ENCODE assay signal across 8 mouse cellular contexts in the genomic region with DNA sequence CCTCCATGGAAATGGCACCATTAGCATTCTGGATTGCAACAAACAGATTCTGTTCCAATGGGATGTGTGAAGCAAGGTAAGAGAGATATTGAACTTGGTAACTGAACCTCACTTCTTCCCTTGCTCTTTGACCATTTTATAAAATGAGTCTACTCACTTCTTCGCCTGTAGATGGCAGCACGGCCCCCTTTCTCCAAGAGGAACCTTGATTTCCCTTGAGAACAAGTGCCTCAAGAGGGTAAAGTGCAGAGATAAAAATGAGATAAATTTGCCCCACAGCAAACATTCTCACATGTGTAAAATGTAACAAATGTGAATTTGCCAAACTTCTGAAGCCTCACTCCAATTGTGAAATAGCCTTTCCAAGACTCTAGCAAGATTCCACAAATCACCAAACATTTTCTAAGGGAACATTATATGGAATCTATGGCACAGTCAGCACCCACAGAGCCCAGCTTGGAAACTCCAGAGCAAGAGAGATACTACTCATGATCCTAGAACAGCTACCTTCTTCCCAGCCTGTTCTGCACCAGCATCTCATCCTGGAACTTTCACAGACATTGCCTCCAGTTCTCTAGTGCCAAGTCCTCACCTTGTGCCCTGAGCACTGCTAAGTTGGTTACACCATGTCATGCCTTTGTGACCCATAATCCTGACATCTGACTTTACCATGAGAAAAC.
A peak's percentile ranks its signal among the peaks of the same experiment; 100 is the strongest.
DNase-seq lines count a peak whose midpoint lies in the region; ATAC-seq and TF ChIP-seq lines count a peak whose summit lies in the region.
"Had no signal": no experiment of that assay in that cellular context is flagged by ENCODE, and none has a peak within 500 bp of the region (broad histone marks: within the 10 kb centered on the region; RNA-seq: fewer than 3 reads in every experiment).

No protein-coding gene starts in this region.

- intact Hi-C loops in left cerebral cortex, postnatal 25 days (cut with DNase I), result loop anchor here (1.0 kb wide), 2 partner anchors 59 to 290 kb away; no protein-coding TSS in a partner anchor

- ATAC-seq in Patski, result no peak

- peak; percentile 66 for TF ChIP-seq CTCF in Patski (IDR thresholded peaks at IDR 0.05)

- CTCF ChIA-PET in Patski (lab: Charles Lee), result interaction anchor here (0.8 to 2.1 kb wide), 5 partner anchors 20 to 290 kb away, joined by 3 to 9 read pairs (median 4); no protein-coding TSS in a partner anchor

- in situ Hi-C loops in Patski (cut with MboI; ENCODE audit: low pct_unique_long_range_greater_than_20kb), result loop anchor here (5.0 kb wide), 3 partner anchors 61 to 286 kb away; a partner anchor contains a TSS

- POLR2A ChIA-PET in Patski (lab: Charles Lee), result no interaction called here

- peak; percentile 58 to 72 for DNase-seq in left cerebral cortex, adult 18-20 months (ENCODE audit: low spot score in 2 of 2)
- no peak for DNase-seq in left cerebral cortex, adult 11 months (ENCODE audit: low spot score)
- no peak for DNase-seq in Patski (ENCODE audit: low read depth, low spot score)
- peak; percentile 3 for DNase-seq in c-Kit-positive CD71-positive TER-119-negative erythroid progenitor cells, embryonic 14.5 days (ENCODE audit: low read depth)
- peak; percentile 64 for DNase-seq in heart, postnatal 4 days
- DNase-seq in left cerebral cortex, postnatal 25 days (ENCODE audit: low spot score in 2 of 2), result peak; percentile 50 to 68
- DNase-seq in right cerebral cortex, postnatal 36 days (ENCODE audit: low spot score in 2 of 2), result peak; percentile 17 to 18
- DNase-seq: liver, embryonic 13.5 days had no signal

- H3K27me3 ChIP-seq in Patski, result no peaks in the 10 kb centered on the region
- H3K27me3 ChIP-seq: liver, embryonic 13.5 days had no signal

Comparison
In these comparisons a context has a peak if more than half of its experiments do, and no peak if none do; other contexts are left out.
1. DNase-seq: peak in left cerebral cortex, adult 18-20 months (2 of 2), c-Kit-positive CD71-positive TER-119-negative erythroid progenitor cells, embryonic 14.5 days (single experiment), heart, postnatal 4 days (single experiment), left cerebral cortex, postnatal 25 days (2 of 2) and right cerebral cortex, postnatal 36 days (2 of 2); none in left cerebral cortex, adult 11 months (single experiment) and Patski (single experiment).